Mouse (Mus musculus): ENCODE results near the gene Nebl.

Gene Nebl

DNA sequence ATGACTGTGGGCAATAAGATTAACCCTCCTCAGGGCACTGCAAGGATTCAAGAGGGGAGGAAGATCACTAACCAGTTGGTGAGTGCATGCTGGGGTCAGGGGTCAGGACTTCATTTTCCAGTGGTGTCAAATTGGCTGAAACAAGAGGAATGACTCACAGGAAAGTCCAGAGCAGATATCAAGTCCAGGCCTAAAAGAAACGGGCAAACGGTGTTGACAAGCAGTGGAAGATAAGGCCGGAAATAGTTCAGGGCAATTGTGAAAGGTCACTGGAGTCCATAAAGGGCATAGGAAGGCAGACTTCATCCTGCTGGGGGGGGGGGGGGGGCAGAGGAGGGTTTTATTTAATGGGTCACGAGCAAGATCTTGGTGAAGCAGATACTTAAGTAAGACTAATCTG, 207.5 kb downstream of the Nebl start:
- 79% methylated on average over 4 of the region's 4 CpGs for WGBS

DNA sequence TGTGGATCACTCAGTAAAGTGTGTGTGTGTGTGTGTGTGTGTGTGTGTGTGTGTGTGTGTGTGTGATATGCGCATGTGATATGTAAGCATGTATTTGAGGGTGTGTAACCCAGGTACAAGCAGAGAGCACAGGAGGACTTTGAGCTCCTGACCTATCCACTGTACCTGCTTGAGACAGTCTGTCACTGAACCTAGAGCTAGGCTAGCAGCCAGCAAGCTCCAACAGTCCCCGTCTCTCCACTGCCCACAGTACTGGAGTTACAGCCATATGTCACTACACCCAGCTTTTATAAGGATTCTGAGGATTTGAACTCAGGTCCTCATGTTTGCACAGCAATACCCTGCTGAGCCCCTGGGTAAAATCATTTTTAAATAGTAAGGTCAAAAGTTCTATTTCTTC, 215.6 kb downstream of the Nebl start:
- WGBS, result 73% methylated on average over 2 of the region's 2 CpGs

DNA sequence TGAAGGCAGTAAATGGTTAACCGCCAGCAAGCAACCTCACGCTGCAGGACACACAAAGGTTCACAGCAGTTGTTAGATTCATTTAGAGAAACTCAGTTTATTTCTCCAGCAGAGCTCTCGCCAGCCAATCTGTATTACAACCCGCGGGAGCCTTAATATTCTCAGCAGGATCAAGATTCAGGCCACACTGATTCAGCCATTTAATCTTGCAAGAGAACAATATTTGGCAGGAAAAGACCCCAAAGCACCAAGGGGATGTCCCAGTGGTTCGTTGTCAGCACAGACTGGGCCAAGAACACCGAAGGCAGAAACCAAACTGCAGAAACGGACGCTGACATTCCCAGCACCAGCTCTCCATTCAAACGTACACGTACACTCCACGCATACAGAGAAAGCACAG, 216.5 kb downstream of the Nebl start:
- 64% methylated on average over 12 of the region's 12 CpGs for WGBS

DNA sequence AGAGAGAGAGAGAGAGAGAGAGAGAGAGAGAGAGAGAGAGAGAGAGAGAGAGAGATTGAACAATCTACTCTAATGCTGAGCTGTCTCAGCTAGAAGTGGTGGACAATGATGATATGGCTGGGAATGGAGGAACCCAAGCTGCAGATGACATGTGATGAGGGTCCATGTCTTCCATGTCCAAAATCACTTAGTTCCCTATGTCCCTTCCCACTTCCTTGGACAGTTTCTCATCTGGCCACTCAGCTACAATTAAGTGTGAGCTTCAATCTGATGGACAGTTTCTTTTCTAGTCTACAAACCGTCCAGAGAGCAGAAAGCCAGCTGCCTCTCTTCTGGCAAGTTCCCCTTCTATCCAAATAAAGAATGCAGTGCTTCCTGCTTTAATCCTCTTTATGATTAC, 221.3 kb downstream of the Nebl start:
- WGBS, result 55% methylated on average over 1 of the region's 1 CpGs

DNA sequence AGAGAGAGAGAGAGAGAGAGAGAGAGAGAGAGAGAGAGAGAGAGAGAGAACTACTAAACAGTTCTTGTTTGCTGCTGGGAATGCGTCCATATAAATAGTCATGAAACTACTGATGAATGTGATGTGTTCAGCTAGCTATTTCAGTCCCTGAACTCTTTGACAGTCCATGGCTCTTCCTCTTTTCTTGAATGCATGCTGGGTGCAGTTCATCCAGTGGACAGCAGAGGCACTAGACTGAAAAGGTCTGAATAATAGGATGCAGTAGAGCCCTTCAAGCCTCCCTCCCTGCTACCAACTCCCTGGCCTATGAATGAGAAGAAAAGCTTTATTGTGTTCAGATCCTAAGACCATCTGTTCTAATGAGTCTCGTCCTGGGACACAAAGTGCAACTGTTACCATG, 223.9 kb downstream of the Nebl start:
- whole genome bisulfite sequencing, result 76% methylated on average over 2 of the region's 2 CpGs

DNA sequence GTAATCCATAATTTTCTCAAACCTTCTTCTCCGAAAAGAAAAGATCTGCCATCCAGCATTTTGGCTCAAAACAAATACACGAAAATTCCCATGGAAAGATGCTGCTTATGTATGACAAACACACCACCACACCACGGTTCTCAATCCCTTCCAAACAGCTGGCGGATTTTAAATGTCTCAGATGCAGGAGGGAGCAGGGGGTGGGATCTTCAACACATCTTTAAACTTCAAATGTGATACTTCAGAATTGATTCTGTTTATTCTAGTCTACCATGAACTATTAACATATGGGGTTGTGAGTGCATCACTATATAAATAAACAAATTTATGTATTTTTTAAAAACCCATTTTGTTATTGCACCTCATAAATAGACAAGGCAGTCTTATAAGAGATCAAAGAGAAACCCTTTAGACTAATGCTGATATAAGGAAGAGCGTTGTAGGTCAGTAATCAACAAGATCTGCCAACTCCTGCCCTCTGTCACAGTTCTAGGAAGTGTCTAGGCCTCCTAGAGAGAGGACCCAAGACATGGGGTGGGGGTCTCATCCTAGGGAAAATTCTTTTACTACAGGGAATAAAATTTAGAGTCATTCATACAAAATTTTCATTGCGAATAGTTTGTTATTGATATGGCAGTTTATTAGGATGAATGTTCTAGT, 227.0 kb downstream of the Nebl start:
- 84% methylated on average over 6 of the region's 6 CpGs for WGBS

DNA sequence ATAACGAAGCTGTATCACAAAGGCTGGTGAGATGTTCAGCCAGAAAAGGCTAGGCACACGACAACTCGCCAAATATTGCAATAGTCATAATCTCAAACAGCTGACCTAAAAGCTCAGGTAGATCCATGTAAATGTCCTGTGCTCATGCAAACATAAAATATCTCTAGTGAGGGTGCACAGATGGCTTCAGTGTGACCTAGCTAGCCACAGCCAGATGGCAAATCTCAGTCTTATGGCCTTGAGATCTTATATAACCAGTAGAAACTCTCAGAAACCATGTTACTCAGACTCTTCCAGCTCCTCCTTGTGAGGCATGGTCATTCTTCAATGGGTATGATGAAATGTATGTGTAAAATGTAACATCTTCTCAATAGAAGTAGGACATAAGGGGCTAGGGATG, 230.2 kb downstream of the Nebl start:
- WGBS, result 85% methylated on average over 3 of the region's 3 CpGs

DNA sequence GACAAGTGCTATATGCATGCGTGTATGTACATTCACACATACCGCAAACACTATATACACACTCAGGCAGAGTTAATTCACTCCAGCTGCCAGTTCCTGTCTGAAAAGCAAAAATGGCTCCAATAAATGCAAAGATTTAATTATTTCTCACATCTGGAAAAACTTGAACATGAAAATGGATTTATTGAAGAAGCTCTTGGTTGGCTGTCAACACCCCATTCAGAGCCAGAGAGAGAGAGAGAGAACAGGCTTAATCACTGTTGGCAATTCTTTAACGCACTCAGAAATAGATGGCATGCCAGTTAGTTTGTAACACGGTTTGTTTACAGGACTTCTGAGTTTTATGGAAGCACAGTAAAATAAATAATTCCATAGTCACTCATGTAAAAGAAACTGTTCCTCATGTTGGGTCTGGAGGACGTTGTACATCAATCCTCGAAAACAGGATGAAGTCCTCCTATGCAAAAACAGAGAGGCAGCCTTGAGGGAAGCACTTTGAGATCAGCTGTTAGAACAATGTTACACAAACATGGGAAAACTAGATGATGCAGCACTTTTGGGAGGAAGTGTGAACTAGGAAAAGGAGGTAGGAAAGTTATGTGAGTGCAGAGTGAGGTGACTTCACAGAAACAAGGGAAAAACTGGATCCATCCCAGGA, 265.6 kb downstream of the Nebl start:
- WGBS, result 76% methylated on average over 6 of the region's 6 CpGs

DNA sequence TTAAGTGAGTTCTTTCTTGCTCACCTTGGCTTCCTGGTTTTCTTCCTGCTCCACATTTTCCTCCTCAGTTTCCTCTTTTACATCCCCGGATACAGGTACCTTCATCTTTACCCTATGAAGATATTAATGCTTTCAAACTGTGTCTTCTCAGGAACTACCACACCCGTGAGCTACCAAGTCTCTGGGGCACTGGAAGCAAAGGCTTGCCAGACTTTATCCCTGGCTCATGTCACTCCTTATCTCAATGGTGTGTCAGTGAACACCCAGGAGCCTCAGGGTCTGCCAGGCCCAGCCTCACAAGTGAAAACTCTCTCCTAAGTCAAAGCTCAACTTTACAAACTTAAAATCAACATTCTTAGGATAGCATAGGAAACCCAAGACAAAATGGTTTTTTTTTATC, 270.8 kb downstream of the Nebl start:
- WGBS, result 90% methylated on average over 2 of the region's 2 CpGs

DNA sequence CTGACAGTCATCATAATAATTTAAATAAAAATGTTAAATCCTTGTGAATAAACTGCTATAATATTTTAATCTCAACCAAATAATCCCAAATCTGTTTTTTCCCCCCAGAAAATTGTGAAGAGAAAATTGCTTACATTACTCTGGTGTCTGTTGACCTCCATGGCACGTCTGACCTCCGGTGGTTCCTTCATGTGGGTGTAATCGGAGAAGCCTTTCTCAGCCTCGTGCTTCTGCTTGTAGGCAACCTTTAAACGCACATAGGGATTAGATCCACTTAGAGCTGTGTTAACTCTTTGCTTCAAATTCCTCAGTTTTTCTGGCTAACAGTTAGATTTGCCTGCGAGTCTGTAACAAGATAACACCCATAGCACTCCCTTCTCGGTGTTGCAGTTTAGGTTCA, 287.7 kb downstream of the Nebl start:
- WGBS, result 78% methylated on average over 7 of the region's 7 CpGs

DNA sequence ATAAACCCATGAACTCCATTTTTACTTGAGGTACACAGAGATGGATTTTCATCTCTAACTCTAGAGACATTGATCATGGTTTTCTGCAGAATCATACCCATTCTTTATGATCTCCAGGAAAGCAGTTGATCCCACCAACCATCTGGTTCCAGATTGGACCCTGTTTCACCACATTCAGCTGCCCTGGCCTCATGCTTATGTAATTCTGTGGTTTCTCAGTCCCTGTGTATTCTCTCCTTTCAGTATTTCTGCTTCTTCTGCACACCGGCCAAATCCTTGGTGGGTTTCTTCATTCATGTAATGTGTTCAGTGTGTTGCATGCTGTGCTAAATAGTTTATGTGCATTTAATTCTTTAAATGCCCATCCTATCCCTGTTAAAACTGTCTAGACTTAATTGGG, 292.9 kb downstream of the Nebl start:
- 93% methylated on average over 1 of the region's 1 CpGs for WGBS

DNA sequence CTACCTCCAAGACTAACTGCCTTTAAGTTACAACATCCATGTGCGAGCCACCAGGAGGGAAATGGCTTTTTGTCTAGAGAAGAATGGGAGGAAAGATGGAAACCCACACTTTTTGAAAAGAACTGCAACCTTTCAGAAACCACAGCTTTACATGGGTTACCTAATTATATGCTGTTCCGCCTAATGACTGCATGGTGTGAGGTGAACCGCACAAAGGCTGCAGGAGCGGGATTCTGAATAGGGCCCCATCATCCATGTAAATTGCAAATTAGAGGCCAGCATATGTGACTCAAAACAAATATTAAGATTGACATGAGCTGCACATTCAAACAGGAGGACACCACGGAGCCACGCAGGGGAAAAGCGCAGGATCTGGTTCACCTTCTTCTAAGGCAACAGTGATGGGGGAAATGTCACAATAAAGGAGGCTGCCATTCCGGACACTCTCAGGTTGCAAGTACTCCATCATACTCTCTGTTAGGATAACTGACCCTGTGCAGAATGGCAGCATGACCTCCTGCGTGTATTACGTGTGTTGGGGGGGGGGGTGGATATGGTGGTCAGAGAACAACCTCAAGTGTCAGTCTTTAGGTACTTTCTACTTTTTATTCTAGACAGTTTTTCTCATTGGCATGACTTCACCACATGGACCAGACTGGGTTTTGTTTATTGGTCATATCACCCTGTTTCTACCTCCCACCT, 294.4 kb downstream of the Nebl start:
- 85% methylated on average over 10 of the region's 10 CpGs for WGBS

DNA sequence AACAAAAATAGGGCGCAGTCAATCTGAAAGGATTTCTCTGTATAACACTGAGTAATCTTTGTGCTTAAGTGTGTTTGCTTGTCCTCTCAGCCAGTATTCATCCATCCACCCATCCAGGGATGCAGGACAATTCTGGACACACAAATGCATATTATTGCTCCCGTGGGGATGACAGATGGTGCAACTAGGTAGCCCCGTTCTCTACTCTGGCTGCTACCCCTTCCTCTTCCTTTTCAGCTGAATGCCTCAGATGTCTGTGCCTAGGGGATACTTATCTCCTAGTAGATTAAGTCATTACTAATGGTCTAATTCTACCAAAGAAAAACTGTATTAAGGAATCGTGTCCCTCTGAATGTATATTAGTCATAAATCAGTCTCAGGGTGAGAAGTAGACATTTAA, 296.0 kb downstream of the Nebl start:
- 84% methylated on average over 4 of the region's 4 CpGs for WGBS

DNA sequence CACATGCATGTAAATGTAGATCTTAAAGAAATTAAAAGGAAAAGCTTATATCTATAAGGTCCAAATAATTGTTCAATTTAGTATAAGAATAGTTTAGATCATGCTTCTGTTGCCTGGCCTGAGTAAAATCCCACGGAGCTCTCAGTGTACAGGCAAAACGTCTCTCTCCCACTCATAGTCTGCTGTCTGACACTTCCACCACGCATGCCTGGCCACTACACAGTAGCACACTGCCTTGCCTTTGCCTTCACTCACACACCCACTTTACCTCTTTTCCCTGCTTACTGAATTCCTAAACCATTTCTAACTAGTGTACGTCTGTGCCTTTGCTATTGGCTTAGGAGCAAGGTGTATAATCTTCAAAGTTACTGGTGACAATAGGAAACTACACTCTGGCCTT, 302.2 kb downstream of the Nebl start:
- WGBS, result 58% methylated on average over 4 of the region's 4 CpGs

DNA sequence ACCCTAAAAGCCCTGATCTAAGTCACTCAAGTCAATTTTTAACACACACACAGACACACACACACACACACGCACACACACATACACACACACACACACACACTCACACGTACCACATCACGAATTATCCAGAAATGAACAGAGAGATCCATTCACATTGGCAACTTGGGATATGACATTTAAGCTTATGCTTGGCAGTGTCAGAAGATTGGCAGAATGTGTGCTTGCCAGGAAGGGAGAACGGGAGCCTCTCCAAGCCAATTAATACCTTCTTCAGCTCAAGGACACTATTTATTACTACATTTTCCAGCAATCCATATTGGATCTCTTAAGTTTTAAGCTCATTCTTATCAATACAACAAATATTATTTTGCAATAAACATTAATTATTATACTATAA, 303.1 kb downstream of the Nebl start:
- WGBS, result 80% methylated on average over 4 of the region's 4 CpGs

DNA sequence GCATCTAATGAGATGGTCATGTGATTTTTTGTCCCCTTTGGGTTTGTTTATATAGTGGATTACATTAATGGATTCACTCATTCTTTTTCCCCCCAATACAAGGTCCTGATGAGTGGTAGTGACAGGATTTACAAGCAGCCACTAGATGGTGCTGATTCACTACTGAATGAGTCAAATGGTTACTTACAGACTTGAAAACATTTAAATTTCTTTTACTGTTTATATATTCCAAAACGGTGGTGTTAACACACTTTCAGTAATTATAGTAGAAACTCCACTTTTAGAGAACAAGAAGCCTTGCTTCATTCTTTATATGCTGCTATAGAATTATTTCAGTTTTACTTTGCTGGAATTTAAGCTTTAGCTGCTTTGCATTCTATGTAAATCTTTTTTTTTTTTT, 308.3 kb downstream of the Nebl start:
- 0% methylated on average over 1 of the region's 1 CpGs for WGBS

DNA sequence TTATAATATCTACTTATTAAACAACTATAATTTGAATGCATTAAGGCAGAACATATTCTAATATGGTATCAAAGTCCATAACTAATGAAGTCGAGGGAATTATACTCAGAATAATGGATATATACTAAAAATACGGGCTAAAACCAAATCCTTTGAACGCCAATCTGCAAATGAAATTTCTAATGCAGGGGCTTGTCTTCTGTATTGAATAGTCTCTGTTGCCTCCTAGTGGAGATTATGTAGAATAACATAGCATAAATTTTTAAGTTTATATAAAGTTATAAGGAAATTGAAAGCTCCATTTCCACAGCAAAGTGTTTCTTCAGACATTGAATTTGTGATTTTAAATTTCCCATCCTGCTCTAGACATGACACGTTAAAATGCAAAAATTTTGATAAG, 315.9 kb downstream of the Nebl start:
- WGBS, result 12% methylated on average over 4 of the region's 4 CpGs

DNA sequence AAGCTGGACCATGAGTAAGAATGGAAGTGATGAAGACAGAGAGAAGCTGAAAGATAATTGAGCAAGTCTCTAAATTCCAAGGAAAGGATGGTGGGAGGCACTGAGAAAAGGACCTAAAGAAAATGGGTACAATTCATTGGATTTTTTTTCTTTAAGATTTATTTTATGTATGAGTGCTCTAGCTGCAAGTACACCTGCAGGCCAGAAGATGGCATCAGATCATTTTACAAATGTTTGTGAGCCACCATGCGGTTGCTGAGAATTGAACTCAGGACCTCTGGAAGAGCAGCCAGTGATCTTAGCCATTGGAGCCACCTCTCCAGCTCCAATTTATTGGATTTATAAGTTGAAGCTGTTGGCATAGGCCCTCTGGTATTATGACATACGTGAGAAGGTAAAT, 316.9 kb downstream of the Nebl start:
- 88% methylated on average over 2 of the region's 2 CpGs for WGBS

DNA sequence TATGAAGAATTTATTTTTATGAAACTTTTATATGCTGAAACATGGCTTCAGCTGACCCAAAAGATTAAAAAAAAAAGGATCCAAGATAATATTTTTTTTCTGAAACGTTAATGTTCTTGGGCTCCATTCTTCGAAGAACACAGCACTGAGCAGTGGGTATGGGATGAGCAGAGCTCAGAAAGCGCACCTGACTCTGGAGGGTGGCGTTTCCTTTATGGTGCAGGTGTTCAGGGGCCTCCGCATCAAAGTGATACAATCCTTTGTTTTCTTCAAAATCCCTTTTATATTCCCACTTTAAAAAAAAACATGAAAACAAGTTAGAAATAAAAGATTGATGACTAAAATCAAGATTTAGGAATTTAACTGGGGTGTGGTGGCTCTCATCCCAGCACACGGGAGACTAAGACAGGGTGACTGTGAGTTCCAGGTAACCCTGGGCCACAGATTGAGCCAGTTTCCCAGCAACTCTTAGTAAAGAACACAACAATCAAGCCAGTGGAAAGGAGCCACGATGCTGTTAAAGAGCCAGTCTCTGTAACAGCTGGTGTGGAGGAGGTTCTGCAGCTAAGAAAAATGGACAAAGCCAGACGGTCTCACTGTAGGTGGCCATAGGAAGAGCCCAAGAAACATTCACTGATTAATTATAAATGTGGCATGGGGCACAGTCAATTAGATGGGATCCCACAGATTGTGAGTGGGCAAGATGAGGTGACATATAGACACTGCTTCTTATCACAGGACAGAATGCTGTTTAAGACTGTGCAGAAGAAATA, 317.6 kb downstream of the Nebl start:
- WGBS, result 69% methylated on average over 8 of the region's 8 CpGs

DNA sequence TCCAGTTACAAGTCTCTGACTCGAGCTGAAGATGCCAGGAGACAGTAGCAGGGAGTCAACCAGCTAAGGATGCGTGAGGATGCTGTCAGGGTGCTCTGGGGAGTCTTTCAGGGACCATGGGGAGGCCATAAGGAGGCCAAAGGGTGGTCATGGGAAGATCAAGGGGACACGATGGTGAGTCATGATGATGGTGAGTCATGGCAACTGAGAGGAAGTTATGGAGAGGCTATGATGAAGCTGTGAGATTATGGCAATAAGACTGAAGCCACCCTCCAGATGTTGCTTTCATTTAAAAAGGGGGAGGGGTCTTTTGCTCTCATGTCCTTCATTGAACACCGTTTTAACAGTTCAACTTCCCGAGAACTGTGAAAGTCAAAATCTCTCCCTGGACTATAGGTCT, 322.0 kb downstream of the Nebl start:
- WGBS, result 87% methylated on average over 5 of the region's 5 CpGs

DNA sequence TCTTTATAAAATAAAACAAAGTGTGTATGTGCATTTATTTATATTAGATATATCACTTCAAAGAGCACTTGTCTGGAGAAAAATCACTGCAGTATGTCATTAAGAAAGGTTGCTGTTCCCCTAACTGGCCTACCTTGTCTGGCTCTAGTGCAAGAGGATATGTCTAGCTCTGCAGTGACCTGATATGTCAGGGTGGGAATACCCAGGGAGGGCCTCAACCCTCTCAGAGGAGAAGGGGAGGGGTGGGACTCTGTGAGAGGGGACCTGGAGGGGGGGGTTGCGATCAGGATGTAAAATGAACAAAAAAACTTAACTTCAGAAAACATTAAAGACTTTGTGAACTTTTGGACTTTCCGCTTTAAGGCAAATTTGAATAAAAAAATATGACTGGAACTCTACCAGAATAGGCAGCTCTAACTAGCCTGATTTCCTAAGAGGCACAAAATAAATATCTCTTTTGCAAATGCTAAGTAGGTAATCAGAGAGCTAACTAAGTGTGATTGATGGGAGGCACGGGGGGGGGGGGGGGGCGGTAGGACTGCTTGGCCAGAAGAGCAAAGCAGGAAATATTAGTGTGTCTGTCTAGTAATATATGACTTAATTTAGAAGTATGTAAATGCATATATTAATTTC, 325.2 kb downstream of the Nebl start:
- 69% methylated on average over 4 of the region's 4 CpGs for WGBS

DNA sequence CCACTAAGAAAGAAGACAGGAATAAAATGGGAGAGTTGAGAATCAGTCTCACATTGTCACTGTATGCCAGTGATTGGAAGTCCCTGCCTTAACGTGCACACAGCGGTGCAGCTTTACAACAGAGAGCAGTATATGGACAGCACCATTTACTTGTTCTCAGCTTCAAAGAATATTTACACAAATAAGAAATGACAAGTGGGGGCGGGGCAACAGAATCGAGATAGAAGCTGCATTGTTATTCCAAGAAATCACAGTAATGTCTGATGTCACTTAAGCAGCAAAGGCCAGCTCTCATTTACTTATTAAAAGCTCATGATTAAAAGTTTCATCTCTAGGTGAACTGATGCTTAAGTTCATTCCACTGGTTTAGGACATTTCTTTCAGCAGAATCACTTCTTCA, 328.8 kb downstream of the Nebl start:
- 70% methylated on average over 4 of the region's 4 CpGs for WGBS

Data from cerebral cortex, adult 2 months (tissue).